Mouse (Mus musculus): ENCODE results near the gene Ly6f. TPM values are rescaled to one million over a fixed set of nuclear protein-coding genes. Genes with fewer than 3 reads are reported as not detected.
"Not testable (repeated sequence)": the region's sequence is repeated elsewhere in the genome, so short reads cannot be mapped to it uniquely, and the experiment has no call there.

The Ly6f gene
- total RNA-seq (2022) = not detected

GRCm38 (mm10) chr15:75268121-75268520 lies at the start of gene Ly6f:
Gene Ly6f, plus strand, starts transcription at chr15:75268421.
- DNase-seq (ENCODE audit: low spot score) = no peak

DNA sequence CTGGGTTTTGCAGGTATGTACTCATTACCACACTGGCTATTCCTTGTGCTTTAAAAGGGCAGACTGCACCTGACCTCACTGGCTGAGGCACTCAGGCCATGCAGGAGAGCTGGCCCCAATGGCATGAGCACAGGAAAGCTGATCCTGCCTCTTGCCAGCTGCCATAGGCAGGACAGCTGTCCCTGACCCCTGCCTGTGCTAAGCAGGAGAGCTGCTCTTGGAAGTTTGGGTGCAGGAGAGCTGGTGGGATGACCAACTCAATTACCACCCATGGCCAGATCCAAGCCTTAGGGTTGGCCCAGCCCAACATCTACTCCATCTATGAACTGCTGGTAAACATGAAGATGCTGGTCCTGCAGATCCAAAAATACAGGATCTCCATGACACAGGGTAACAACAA lies 46.3 kb upstream of the Ly6f start:
- no peak for DNase-seq (ENCODE audit: low spot score)

DNA sequence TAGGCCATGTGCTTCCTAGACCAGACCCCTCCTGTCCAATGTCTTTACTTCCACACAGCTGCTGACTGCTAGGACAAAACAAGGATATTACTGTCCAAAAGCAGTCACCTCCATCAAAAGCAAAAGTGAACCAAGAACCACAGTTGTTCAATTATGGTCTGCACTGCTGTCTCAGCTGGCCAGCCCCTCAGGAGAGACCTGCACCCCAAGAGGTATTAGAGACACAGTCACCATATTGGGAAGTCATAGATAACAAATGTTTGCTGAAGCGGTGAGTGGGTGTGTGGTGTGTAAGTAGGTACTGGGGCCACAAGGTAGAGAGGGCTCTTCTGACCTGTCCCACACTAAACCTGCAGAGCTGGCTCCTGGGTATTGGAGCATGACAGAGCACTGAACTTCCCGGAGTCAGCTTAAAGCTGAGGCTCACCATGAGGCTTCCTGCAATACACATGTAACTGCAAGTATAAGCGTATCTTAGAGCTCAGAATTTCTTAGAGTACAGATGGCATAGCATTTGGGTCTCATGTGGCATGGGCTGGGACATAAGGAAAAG lies 30.4 kb upstream of the Ly6f start:
- DNase-seq (ENCODE audit: low spot score) = no peak

- no peak for DNase-seq (ENCODE audit: low spot score)
Measured at GRCm38 (mm10) chr15:75240558-75240957, 27.7 kb upstream of the Ly6f start.

GRCm38 (mm10) chr15:75242756-75243640 lies 25.2 kb upstream of the Ly6f start:
- DNase-seq (ENCODE audit: low spot score) = no peak

DNA sequence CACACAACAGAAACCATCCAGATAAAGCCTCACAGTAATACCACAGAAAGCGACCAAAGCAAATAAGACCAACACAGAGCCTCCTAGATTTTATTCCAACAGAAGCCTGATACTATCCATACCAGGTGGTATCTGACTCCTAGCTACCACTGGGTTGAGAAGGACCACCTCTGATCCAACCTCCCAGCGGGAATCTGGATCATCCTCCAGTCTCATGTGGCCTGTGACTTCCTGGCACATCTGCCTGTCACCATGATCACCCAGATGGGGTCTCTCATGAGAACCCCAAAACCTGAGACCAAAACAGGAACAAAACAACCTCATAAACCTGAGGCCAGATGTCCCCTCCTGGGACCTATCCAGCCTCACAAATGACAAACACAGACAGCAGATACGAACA lies 13.6 kb upstream of the Ly6f start:
- DNase-seq (ENCODE audit: low spot score) = no peak

DNA sequence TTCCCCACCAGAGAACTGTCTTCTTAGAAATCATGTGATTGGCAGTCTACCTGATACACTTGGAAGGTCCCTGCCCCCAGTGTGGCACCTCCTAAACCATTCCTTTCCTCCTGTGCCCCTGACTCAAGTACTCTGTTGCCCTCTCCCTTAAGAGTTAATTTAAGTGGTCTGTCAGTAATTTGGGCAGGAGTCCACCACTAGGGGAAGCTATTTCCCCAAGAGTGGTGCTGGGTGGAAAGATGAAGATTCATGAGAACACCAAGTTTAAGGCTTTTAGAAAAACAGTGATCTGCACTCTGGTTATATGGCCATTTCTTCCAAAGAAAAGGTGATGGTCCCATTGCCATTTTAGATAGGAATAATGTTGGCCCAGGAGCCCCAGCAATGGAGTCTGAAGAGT lies 2.4 kb upstream of the Ly6f start:
- no peak for DNase-seq (ENCODE audit: low spot score)

GRCm38 (mm10) chr15:75266626-75267025 lies 1.6 kb upstream of the Ly6f start:
- no peak for DNase-seq (ENCODE audit: low spot score)

- no peak for DNase-seq (ENCODE audit: low spot score)
Measured at GRCm38 (mm10) chr15:75268916-75269829, 952 bp downstream of the Ly6f start.

- DNase-seq (ENCODE audit: low spot score) = no peak
Measured at GRCm38 (mm10) chr15:75270169-75270568, 1.9 kb downstream of the Ly6f start.

DNA sequence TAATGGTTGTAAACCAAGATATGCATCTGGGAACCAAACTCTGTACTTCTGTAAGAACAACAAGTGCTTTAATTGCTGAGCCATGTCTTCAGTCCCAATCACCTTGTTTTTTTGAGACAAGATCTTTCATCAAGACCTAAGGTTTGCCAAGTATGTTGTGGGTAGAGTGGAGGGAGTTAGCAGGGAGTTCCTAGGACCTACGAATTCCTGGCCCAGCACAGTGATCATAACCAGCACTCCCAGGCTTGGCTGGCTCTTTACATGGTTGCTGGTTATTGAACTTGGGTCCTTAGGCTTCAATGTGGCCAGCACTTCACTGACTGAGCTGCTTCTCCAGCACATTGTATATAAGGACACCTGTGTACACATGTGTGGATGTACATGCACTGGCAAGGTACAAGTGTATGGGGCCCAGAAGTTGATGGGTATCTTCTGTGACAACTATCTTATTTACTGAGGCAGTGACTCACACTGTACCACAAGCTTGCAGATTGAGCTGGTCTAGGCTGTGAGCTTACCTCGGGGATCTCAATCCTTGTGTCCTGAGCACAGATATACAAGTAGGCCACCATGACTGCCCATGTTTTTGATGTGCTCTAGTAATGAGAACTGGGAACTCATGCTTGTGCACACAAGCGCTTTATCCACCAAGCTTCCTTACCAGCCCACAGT lies 2.6 kb downstream of the Ly6f start:
- no peak for DNase-seq (ENCODE audit: low spot score)

- no peak for DNase-seq (ENCODE audit: low spot score)
Measured at GRCm38 (mm10) chr15:75271426-75271825, 3.2 kb downstream of the Ly6f start.

DNA sequence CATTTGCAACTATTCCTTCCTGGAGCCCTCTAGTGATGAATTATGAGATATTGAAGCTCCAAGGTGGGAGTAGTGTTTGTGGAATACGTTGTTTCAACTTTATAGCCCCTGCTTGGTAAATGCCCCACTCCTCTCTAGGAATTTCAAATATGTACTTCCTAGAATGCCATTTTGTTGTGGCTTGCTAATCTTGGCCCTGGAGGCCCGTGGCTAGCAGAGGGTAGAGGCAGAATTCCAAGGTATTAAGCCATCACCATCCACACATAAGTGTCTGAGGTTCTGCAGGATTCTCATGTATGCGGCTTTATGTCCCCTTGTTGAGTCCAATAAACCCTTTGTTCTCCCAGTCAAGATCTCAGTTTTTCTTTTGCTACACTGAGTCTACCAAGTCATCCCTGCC lies 3.7 kb downstream of the Ly6f start:
- DNase-seq (ENCODE audit: low spot score) = no peak

GRCm38 (mm10) chr15:75281991-75282390 lies 13.8 kb downstream of the Ly6f start:
- not testable (repeated sequence) for DNase-seq (ENCODE audit: low spot score)

DNA sequence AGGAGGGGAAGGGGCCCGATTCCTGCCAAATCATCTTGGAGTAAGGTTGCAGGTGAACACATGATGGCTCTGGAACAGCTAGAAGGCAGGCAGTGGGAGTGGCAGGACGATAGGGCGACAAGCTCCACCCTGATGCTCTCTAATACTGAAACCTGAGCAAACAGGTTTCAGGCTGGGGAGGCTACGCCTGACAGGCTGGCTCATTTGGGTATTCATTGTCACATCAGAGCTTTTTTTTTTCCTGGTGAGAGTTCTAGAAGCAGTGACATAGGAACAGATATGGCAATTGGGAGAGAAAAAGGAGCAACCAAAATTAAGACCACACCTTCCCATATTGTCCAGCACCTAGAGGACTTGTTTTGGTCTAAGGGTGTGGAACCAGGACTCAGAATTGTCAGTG lies 18.3 kb downstream of the Ly6f start:
- not testable (repeated sequence) for DNase-seq (ENCODE audit: low spot score)

- no peak for DNase-seq (ENCODE audit: low spot score)
Measured at GRCm38 (mm10) chr15:75292377-75292776, 24.2 kb downstream of the Ly6f start.

- no peak for DNase-seq (ENCODE audit: low spot score)
Measured at GRCm38 (mm10) chr15:75293873-75294385, 25.7 kb downstream of the Ly6f start.

DNA sequence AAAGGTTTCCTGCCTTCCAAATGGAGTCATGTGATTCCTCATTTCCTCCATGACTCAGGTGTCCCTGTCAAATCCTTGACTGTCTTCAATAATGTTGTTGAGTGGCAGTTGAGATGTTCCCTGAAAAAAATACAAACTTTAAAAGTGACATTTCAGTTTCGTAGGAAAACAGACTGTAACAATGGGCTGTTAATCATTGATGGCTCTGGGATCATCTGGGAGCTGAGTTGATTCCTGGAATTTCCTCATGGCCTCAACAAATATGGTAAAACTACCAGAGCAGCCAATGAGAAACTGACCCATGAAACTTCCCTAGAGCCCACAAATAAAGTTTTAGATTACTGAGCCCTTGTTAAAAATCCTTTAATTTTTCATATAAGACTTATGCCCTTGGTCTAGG lies 37.9 kb downstream of the Ly6f start:
- DNase-seq (ENCODE audit: low spot score) = no peak

GRCm38 (mm10) chr15:75309186-75309585 lies 41.0 kb downstream of the Ly6f start:
- DNase-seq (ENCODE audit: low spot score) = no peak

GRCm38 (mm10) chr15:75309946-75310345 lies 41.7 kb downstream of the Ly6f start:
- DNase-seq (ENCODE audit: low spot score) = no peak

DNA sequence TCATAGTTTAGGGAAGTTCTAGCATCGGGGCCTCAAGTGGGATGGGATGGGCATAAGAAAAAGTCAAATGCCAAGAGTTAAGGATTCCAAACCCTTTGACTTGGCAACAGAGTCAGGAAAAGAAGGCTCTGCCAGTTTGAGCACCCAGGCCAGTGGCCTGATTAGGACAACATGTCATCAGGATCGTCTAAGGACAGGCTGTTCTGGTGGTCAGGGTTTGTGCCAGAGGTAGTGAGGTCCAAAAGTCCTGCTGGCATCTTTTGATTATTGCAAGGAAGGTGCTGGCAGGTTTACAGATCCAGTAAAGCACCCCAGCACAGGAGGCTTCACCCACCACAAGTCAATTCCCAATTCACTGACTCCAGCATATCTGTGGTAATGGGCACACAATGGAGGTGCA lies 46.2 kb downstream of the Ly6f start:
- DNase-seq (ENCODE audit: low spot score) = no peak
